Mouse (Mus musculus): Measurements from ENCODE around the gene Fbxo5. TPM values are rescaled to one million over a fixed set of nuclear protein-coding genes. Genes with fewer than 3 reads are reported as not detected.

The Fbxo5 gene
- polyA plus RNA-seq, 1 experiment from 2014 or later = 75.1 TPM

- Histone ChIP-seq H3K27ac (ENCODE audit: low read depth, low read length) (no peak overlapping the region), H3K9me3 (ENCODE audit: control insufficient read depth, low read length) (no peaks in the 10 kb centered on the region), H3K4me2 (ENCODE audit: low read depth) (no peak overlapping the region), H3K4me3 (ENCODE audit: low read depth, low read length) (no peak overlapping the region), H3K27me3 (ENCODE audit: control insufficient read depth, insufficient read depth, low read length) (no peaks in the 10 kb centered on the region), H3K9ac (ENCODE audit: low read length) (no peak overlapping the region), H3K4me1 (ENCODE audit: control insufficient read depth, insufficient read depth, low read length) (peaks cover 5% of the 10 kb centered on the region), H3K36me3 (ENCODE audit: control insufficient read depth, insufficient read depth, low read length) (peaks cover 17% of the 10 kb centered on the region)
- ATAC-seq (ENCODE audit: insufficient read depth, low FRiP score, low TSS enrichment) = no peak
- WGBS = 92% methylated on average over 3 of the region's 3 CpGs
- DNase-seq (ENCODE audit: low spot score) = no peak
Observed at GRCm38 (mm10) chr10:5818772-5819171, 13.4 kb upstream of the Fbxo5 start.

- Histone ChIP-seq H3K9me3 (ENCODE audit: control insufficient read depth, low read length) (no peaks in the 10 kb centered on the region), H3K4me2 (ENCODE audit: low read depth) (no peak overlapping the region), H3K36me3 (ENCODE audit: control insufficient read depth, insufficient read depth, low read length) (peaks cover 19% of the 10 kb centered on the region), H3K27ac (ENCODE audit: low read depth, low read length) (no peak overlapping the region), H3K4me1 (ENCODE audit: control insufficient read depth, insufficient read depth, low read length) (no peaks in the 10 kb centered on the region), H3K4me3 (ENCODE audit: low read depth, low read length) (no peak overlapping the region), H3K27me3 (ENCODE audit: control insufficient read depth, insufficient read depth, low read length) (no peaks in the 10 kb centered on the region), H3K9ac (ENCODE audit: low read length) (no peak overlapping the region)
- 92% methylated on average over 2 of the region's 2 CpGs for WGBS
- ATAC-seq (ENCODE audit: insufficient read depth, low FRiP score, low TSS enrichment) (no peak), DNase-seq (ENCODE audit: low spot score) (no peak)
Observed at GRCm38 (mm10) chr10:5815968-5816367, 10.6 kb upstream of the Fbxo5 start.

GRCm38 (mm10) chr10:5813724-5814123 is 8.3 kb upstream of the Fbxo5 start:
- 92% methylated on average over 11 of the region's 11 CpGs for WGBS
- Histone ChIP-seq H3K9ac (ENCODE audit: low read length) (no peak overlapping the region), H3K27ac (ENCODE audit: low read depth, low read length) (no peak overlapping the region), H3K27me3 (ENCODE audit: control insufficient read depth, insufficient read depth, low read length) (no peaks in the 10 kb centered on the region), H3K4me1 (ENCODE audit: control insufficient read depth, insufficient read depth, low read length) (no peaks in the 10 kb centered on the region), H3K36me3 (ENCODE audit: control insufficient read depth, insufficient read depth, low read length) (peaks cover 12% of the 10 kb centered on the region), H3K4me2 (ENCODE audit: low read depth) (no peak overlapping the region), H3K4me3 (ENCODE audit: low read depth, low read length) (no peak overlapping the region), H3K9me3 (ENCODE audit: control insufficient read depth, low read length) (no peaks in the 10 kb centered on the region)
- DNase-seq (ENCODE audit: low spot score) (no peak), ATAC-seq (ENCODE audit: insufficient read depth, low FRiP score, low TSS enrichment) (no peak)

- H3K4me2 ChIP-seq (ENCODE audit: low read depth) = no peak overlapping the region
- peaks cover 5% of the 10 kb centered on the region for H3K4me1 ChIP-seq (ENCODE audit: control insufficient read depth, insufficient read depth, low read length)
- DNase-seq (ENCODE audit: low spot score) (no peak), ATAC-seq (ENCODE audit: insufficient read depth, low FRiP score, low TSS enrichment) (no peak)
- no peak overlapping the region for H3K4me3 ChIP-seq (ENCODE audit: low read depth, low read length)
- H3K27ac ChIP-seq (ENCODE audit: low read depth, low read length) = no peak overlapping the region
- H3K36me3 ChIP-seq (ENCODE audit: control insufficient read depth, insufficient read depth, low read length) = peaks cover 1% of the 10 kb centered on the region; the same call in 1 of the 2 replicates
- H3K9me3 ChIP-seq (ENCODE audit: control insufficient read depth, low read length) = no peaks in the 10 kb centered on the region
- WGBS = 89% methylated on average over 2 of the region's 2 CpGs
- no peak overlapping the region for H3K9ac ChIP-seq (ENCODE audit: low read length)
- H3K27me3 ChIP-seq (ENCODE audit: control insufficient read depth, insufficient read depth, low read length) = no peaks in the 10 kb centered on the region
Observed at GRCm38 (mm10) chr10:5807683-5808082, 2.3 kb upstream of the Fbxo5 start.

GRCm38 (mm10) chr10:5806996-5807395 is 1.6 kb upstream of the Fbxo5 start:
- H3K27ac ChIP-seq (ENCODE audit: low read depth, low read length) = no peak overlapping the region
- peaks cover 7% of the 10 kb centered on the region for H3K4me1 ChIP-seq (ENCODE audit: control insufficient read depth, insufficient read depth, low read length)
- DNase-seq (ENCODE audit: low spot score) (no peak), ATAC-seq (ENCODE audit: insufficient read depth, low FRiP score, low TSS enrichment) (no peak)
- H3K27me3 ChIP-seq (ENCODE audit: control insufficient read depth, insufficient read depth, low read length) = no peaks in the 10 kb centered on the region
- H3K9ac ChIP-seq (ENCODE audit: low read length) = no peak overlapping the region
- no peaks in the 10 kb centered on the region; the same call in 1 of the 2 replicates for H3K36me3 ChIP-seq (ENCODE audit: control insufficient read depth, insufficient read depth, low read length)
- WGBS = 88% methylated on average over 4 of the region's 4 CpGs
- H3K9me3 ChIP-seq (ENCODE audit: control insufficient read depth, low read length) = no peaks in the 10 kb centered on the region
- H3K4me2 ChIP-seq (ENCODE audit: low read depth) = no peak overlapping the region
- H3K4me3 ChIP-seq (ENCODE audit: low read depth, low read length) = no peak overlapping the region

- H3K4me3 ChIP-seq (ENCODE audit: low read depth, low read length) = peak overlapping the region; percentile 74
- H3K27me3 ChIP-seq (ENCODE audit: control insufficient read depth, insufficient read depth, low read length) = no peaks in the 10 kb centered on the region
- peak overlapping the region; percentile 66 for H3K4me2 ChIP-seq (ENCODE audit: low read depth)
- H3K36me3 ChIP-seq (ENCODE audit: control insufficient read depth, insufficient read depth, low read length) = no peaks in the 10 kb centered on the region
- ATAC-seq (ENCODE audit: insufficient read depth, low FRiP score, low TSS enrichment) (no peak), DNase-seq (ENCODE audit: low spot score) (no peak)
- H3K9ac ChIP-seq (ENCODE audit: low read length) = 0 out of 2 replicates have a peak overlapping the region, but pooled peaks have one; percentile 37
- 24% methylated on average over 8 of the region's 8 CpGs for WGBS
- no peak overlapping the region for H3K27ac ChIP-seq (ENCODE audit: low read depth, low read length)
- peaks cover 7% of the 10 kb centered on the region for H3K4me1 ChIP-seq (ENCODE audit: control insufficient read depth, insufficient read depth, low read length)
- no peaks in the 10 kb centered on the region for H3K9me3 ChIP-seq (ENCODE audit: control insufficient read depth, low read length)
Observed at GRCm38 (mm10) chr10:5806416-5806815, 1.0 kb upstream of the Fbxo5 start.

GRCm38 (mm10) chr10:5805731-5806307 is 419 bp upstream of the Fbxo5 start:
- Histone ChIP-seq H3K36me3 (ENCODE audit: control insufficient read depth, insufficient read depth, low read length) (no peaks in the 10 kb centered on the region), H3K4me2 (ENCODE audit: low read depth) (peak overlapping the region; percentile 66), H3K27me3 (ENCODE audit: control insufficient read depth, insufficient read depth, low read length) (no peaks in the 10 kb centered on the region), H3K4me3 (ENCODE audit: low read depth, low read length) (peak overlapping the region; percentile 74), H3K27ac (ENCODE audit: low read depth, low read length) (no peak overlapping the region; the same call in 1 of the 2 replicates), H3K9ac (ENCODE audit: low read length) (peak overlapping the region; percentile 67), H3K9me3 (ENCODE audit: control insufficient read depth, low read length) (no peaks in the 10 kb centered on the region), H3K4me1 (ENCODE audit: control insufficient read depth, insufficient read depth, low read length) (peaks cover 7% of the 10 kb centered on the region)
- WGBS = under 1% methylated on average over 43 of the region's 43 CpGs
- ATAC-seq (ENCODE audit: insufficient read depth, low FRiP score, low TSS enrichment) = peak; percentile 92
- DNase-seq (ENCODE audit: low spot score) = peak; percentile 98

GRCm38 (mm10) chr10:5804691-5805156 is 676 bp downstream of the Fbxo5 start:
- Histone ChIP-seq H3K36me3 (ENCODE audit: control insufficient read depth, insufficient read depth, low read length) (no peaks in the 10 kb centered on the region), H3K9ac (ENCODE audit: low read length) (peak overlapping the region; percentile 77), H3K27me3 (ENCODE audit: control insufficient read depth, insufficient read depth, low read length) (no peaks in the 10 kb centered on the region), H3K4me3 (ENCODE audit: low read depth, low read length) (peak overlapping the region; percentile 74), H3K4me2 (ENCODE audit: low read depth) (peak overlapping the region; percentile 66), H3K4me1 (ENCODE audit: control insufficient read depth, insufficient read depth, low read length) (peaks cover 7% of the 10 kb centered on the region), H3K9me3 (ENCODE audit: control insufficient read depth, low read length) (no peaks in the 10 kb centered on the region), H3K27ac (ENCODE audit: low read depth, low read length) (peak overlapping the region; percentile 74)
- DNase-seq (ENCODE audit: low spot score) = peak; percentile 56
- 0% methylated on average over 24 of the region's 24 CpGs for WGBS
- peak; percentile 31 for ATAC-seq (ENCODE audit: insufficient read depth, low FRiP score, low TSS enrichment)

GRCm38 (mm10) chr10:5803739-5804138 is 1.7 kb downstream of the Fbxo5 start:
- Histone ChIP-seq H3K9ac (ENCODE audit: low read length) (peak overlapping the region; percentile 31; the same call in 1 of the 2 replicates), H3K27ac (ENCODE audit: low read depth, low read length) (no peak overlapping the region), H3K9me3 (ENCODE audit: control insufficient read depth, low read length) (no peaks in the 10 kb centered on the region), H3K27me3 (ENCODE audit: control insufficient read depth, insufficient read depth, low read length) (no peaks in the 10 kb centered on the region), H3K36me3 (ENCODE audit: control insufficient read depth, insufficient read depth, low read length) (no peaks in the 10 kb centered on the region), H3K4me3 (ENCODE audit: low read depth, low read length) (peak overlapping the region; percentile 74), H3K4me1 (ENCODE audit: control insufficient read depth, insufficient read depth, low read length) (peaks cover 7% of the 10 kb centered on the region), H3K4me2 (ENCODE audit: low read depth) (peak overlapping the region; percentile 35)
- no peak for ATAC-seq (ENCODE audit: insufficient read depth, low FRiP score, low TSS enrichment)
- WGBS = 11% methylated on average over 1 of the region's 1 CpGs
- DNase-seq (ENCODE audit: low spot score) = no peak
